Mouse (Mus musculus) cerebellum, adult 2 months (tissue): ENCODE measurements around the gene Syne1.

Experiments
- CTCF ChIP-seq: fragments of 200-500 bp; IDR thresholded peaks from 2 replicates; pipeline ENCODE4 v1.5.1; 2011; ENCODE audit warnings: low read depth, mild to moderate bottlenecking, control low read depth, low read length, moderate library complexity, borderline replicate concordance; ENCODE audit not compliant: insufficient read depth
- POLR2A ChIP-seq: fragments of 200-500 bp; IDR thresholded peaks from 2 replicates; pipeline ENCODE4 v1.6.1; 2011; ENCODE audit warnings: low read length, control low read depth, borderline replicate concordance; ENCODE audit not compliant: insufficient read depth

DNA sequence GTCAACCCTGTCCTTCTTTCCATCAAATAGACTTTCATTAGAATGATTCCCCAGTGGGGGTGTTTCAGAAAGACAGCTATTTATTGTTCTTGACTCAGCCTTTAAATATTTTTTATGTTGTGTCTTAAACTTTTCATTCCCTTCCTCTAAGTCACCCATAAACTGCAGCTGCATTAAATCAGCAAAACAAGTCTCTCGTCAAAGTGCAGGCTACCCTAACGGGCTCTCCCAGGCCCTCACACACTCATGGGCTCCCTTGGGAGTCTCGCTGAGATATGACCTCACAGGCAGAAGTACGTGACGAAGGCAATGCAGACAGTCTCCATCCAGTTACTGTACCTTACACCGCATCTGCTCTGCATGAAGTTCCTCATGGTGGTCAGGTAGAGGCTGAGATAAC is 465.0 kb downstream of the Syne1 start:
- TF ChIP-seq CTCF (no peak), POLR2A (no peak)
